In genomic region chr9:21286753-21287152, GRCm38 (mm10) we compare ENCODE assay signal across 8 mouse cellular contexts. TPM values are rescaled to one million over a fixed set of nuclear protein-coding genes. Genes with fewer than 3 reads are reported as not detected.
A peak's percentile ranks its signal among the peaks of the same experiment; 100 is the strongest.
DNase-seq lines count a peak whose midpoint lies in the region; ATAC-seq and TF ChIP-seq lines count a peak whose summit lies in the region.

No protein-coding gene starts in this region.

- peak overlapping the region; percentile 78 for H3K9ac ChIP-seq in CH12.LX (ENCODE audit: insufficient read depth, low read depth)

- peaks cover 31 to 45% of the 10 kb centered on the region in 2 experiments for H3K36me3 ChIP-seq in CH12.LX (replicated peaks in 1 of 2; ENCODE audit: control insufficient read depth in 1 of 2, insufficient read depth in 1 of 2, low read length in 1 of 2)
- H3K36me3 ChIP-seq in megakaryocyte, embryonic 14.5 days (replicated peaks; ENCODE audit: low read length), result peaks cover 56% of the 10 kb centered on the region

- H3K27ac ChIP-seq in gastrocnemius, adult 2 months, result peak overlapping the region; percentile 97; the same call in 1 of the 2 replicates
- H3K27ac ChIP-seq in CH12.LX (ENCODE audit: insufficient read depth, low read depth), result no peak overlapping the region

- H3K27me3 ChIP-seq in CH12.LX (replicated peaks), result peaks cover 4% of the 10 kb centered on the region
- no peaks in the 10 kb centered on the region for H3K27me3 ChIP-seq in megakaryocyte, embryonic 14.5 days (replicated peaks)

- no peak for TF ChIP-seq CTCF in gastrocnemius, adult 2 months (IDR thresholded peaks at IDR 0.05)
- TF ChIP-seq CTCF in CH12.LX (conservative IDR thresholded peaks at IDR 0.05 in 1 of 2, IDR thresholded peaks at IDR 0.05 in 1 of 2; ENCODE audit: low read depth in 2 of 2, low read length in 2 of 2), result no peak

- peak; percentile 2; the same call in 1 of the 2 replicates for ATAC-seq in granulocyte monocyte progenitor cell, adult 5-6 weeks (replicated peaks; ENCODE audit: poor library complexity, severe bottlenecking)

- peak overlapping the region; percentile 83 for H3K4me3 ChIP-seq in gastrocnemius, adult 2 months
- H3K4me3 ChIP-seq in CH12.LX (replicated peaks in 1 of 3; ENCODE audit: low read depth in 2 of 3, low read length in 2 of 3, poor library complexity in 1 of 3), result peak overlapping the region; percentile 78 to 89 (median 81)
- H3K4me3 ChIP-seq in megakaryocyte, embryonic 14.5 days (replicated peaks), result peak overlapping the region; percentile 96

- intact Hi-C loops in gastrocnemius, adult 2 months (cut with DNase I), result loop anchor here (1.0 kb wide), 1 partner anchor 21 kb away; the partner anchor contains the start of gene Atg4d

- TF ChIP-seq RAD21 in CH12.LX (IDR thresholded peaks at IDR 0.05; ENCODE audit: low read depth, low read length), result no peak

- peaks cover 9 to 49% of the 10 kb centered on the region in 2 experiments for H3K4me1 ChIP-seq in CH12.LX (ENCODE audit: control insufficient read depth in 1 of 2, insufficient read depth in 2 of 2)
- H3K4me1 ChIP-seq in megakaryocyte, embryonic 14.5 days, result peaks cover 56% of the 10 kb centered on the region

- H3K4me2 ChIP-seq in CH12.LX (ENCODE audit: insufficient read depth, low read depth, poor library complexity, severe bottlenecking), result peak overlapping the region; percentile 94

- H3K79me2 ChIP-seq in CH12.LX (replicated peaks; ENCODE audit: control insufficient read depth, extremely low read depth, insufficient read depth, poor library complexity, severe bottlenecking), result peaks cover 23% of the 10 kb centered on the region

- DNase-seq in gastrocnemius, adult 2 months, result no peak
- no peak for DNase-seq in gastrocnemius, postnatal 4 days (ENCODE audit: low spot score in 2 of 2)
- peak; percentile 33 for DNase-seq in CH12.LX (ENCODE audit: extremely low read depth)
- DNase-seq in right cerebral cortex, postnatal 4 days, result no peak
- no peak for DNase-seq in cerebellum, adult 18-20 months
- DNase-seq in cerebellum, postnatal 25 days, result no peak

- H3K9me3 ChIP-seq in CH12.LX (replicated peaks; ENCODE audit: low read length), result no peaks in the 10 kb centered on the region
- no peaks in the 10 kb centered on the region for H3K9me3 ChIP-seq in megakaryocyte, embryonic 14.5 days

- TF ChIP-seq EP300 in CH12.LX (IDR thresholded peaks at IDR 0.05; ENCODE audit: low read length), result no peak

- in situ Hi-C loops in CH12.LX (cut with MboI; ENCODE audit: low pct_ligation_motif_present, low pct_unique_long_range_greater_than_20kb, low sequenced_read_pairs), result no loop called here

- dilution Hi-C loops in CH12.LX (cut with MboI; ENCODE audit: extremely low pct_ligation_motif_present, extremely low pct_unique_long_range_greater_than_20kb, low sequenced_read_pairs), result no loop called here

- no peak for TF ChIP-seq POLR2A in CH12.LX (IDR thresholded peaks at IDR 0.05; ENCODE audit: low read depth, low read length)

TF ChIP-seq in CH12.LX, 34 proteins besides CTCF, POLR2A, EP300 and RAD21:
- TF ChIP-seq MEF2A (IDR thresholded peaks at IDR 0.05; ENCODE audit: borderline replicate concordance, low read depth, low read length) (no peak), USF1 (IDR thresholded peaks at IDR 0.05; ENCODE audit: low read depth, low read length) (peak; percentile 31), MXI1 (IDR thresholded peaks at IDR 0.05; ENCODE audit: low read depth, low read length) (peak; percentile 70; the same call in 1 of the 2 replicates), MAX (IDR thresholded peaks at IDR 0.05; ENCODE audit: low read length) (peak; percentile 73), USF2 (conservative IDR thresholded peaks at IDR 0.05; ENCODE audit: low read depth, low read length) (peak; percentile 25; the same call in 1 of the 2 replicates), MYC (IDR thresholded peaks at IDR 0.05; ENCODE audit: low read depth, low read length) (0 out of 2 replicates have a peak, but pooled peaks have one; percentile 68)
TF ChIP-seq in CH12.LX: peak in this region for 5.

RNA-seq across cellular contexts. Expression of gene Kri1, which starts 1.0 kb away (rescaled TPM):
- 10 to 100 TPM; 11.0 to 12.6 TPM for total RNA-seq in gastrocnemius, adult 2 months (2021)
- 10 to 100 TPM; 18.1 to 21.3 TPM for total RNA-seq in gastrocnemius, postnatal 4 days (2021)
- total RNA-seq in CH12.LX (2012; rRNA removed) (55.5 and 62.6 TPM in 2 replicates), CH12.LX (2014; rRNA removed) (28.8 and 29.0 TPM in 2 replicates)
- 57.1 and 64.9 TPM in 2 replicates for polyA plus RNA-seq in CH12.LX (2012; ENCODE audit: insufficient read length, low read depth)
- total RNA-seq in granulocyte monocyte progenitor cell, adult 5-6 weeks (2014; fragmentation: Nextera tagmentation), result 50.9 and 56.3 TPM in 2 replicates
- total RNA-seq in granulocyte monocyte progenitor cell, adult 5-6 weeks (2017), result 59.5 and 86.0 TPM in 2 replicates
- 32.6 and 47.4 TPM in 2 replicates for polyA plus RNA-seq in megakaryocyte, embryonic 14.5 days (2012; ENCODE audit: insufficient read depth, low replicate concordance)

RNA-seq across cellular contexts. Expression of gene Cdkn2d, which starts 4.5 kb away (rescaled TPM):
- total RNA-seq in gastrocnemius, adult 2 months (2021), result 1 to 10 TPM; 8.6 to 9.1 TPM
- total RNA-seq in gastrocnemius, postnatal 4 days (2021), result 10 to 100 TPM; 20.5 to 24.0 TPM
- total RNA-seq in CH12.LX (2012; rRNA removed), result 9.7 and 12.6 TPM in 2 replicates
- total RNA-seq in CH12.LX (2014; rRNA removed), result 7.1 and 7.3 TPM in 2 replicates
- 2.2 and 2.9 TPM in 2 replicates for polyA plus RNA-seq in CH12.LX (2012; ENCODE audit: insufficient read length, low read depth)
- total RNA-seq in granulocyte monocyte progenitor cell, adult 5-6 weeks (2014; fragmentation: Nextera tagmentation), result 11.0 and 12.9 TPM in 2 replicates
- total RNA-seq in granulocyte monocyte progenitor cell, adult 5-6 weeks (2017), result 15.4 and 16.7 TPM in 2 replicates
- polyA plus RNA-seq in megakaryocyte, embryonic 14.5 days (2012; ENCODE audit: insufficient read depth, low replicate concordance), result 94.7 and 248 TPM in 2 replicates

RNA-seq across cellular contexts. Expression of gene Atg4d, which starts 21.7 kb away (rescaled TPM):
- 10 to 100 TPM; 68.0 to 77.4 TPM for total RNA-seq in gastrocnemius, adult 2 months (2021)
- total RNA-seq in gastrocnemius, postnatal 4 days (2021), result 10 to 100 TPM; 28.0 to 30.0 TPM
- total RNA-seq in CH12.LX (2012; rRNA removed) (13.5 and 14.3 TPM in 2 replicates), CH12.LX (2014; rRNA removed) (10.3 and 10.9 TPM in 2 replicates)
- 7.7 and 9.4 TPM in 2 replicates for polyA plus RNA-seq in CH12.LX (2012; ENCODE audit: insufficient read length, low read depth)
- total RNA-seq in granulocyte monocyte progenitor cell, adult 5-6 weeks (2014; fragmentation: Nextera tagmentation), result 6.4 and 8.9 TPM in 2 replicates
- total RNA-seq in granulocyte monocyte progenitor cell, adult 5-6 weeks (2017), result 5.5 and 5.9 TPM in 2 replicates
- 53.1 and 67.2 TPM in 2 replicates for polyA plus RNA-seq in megakaryocyte, embryonic 14.5 days (2012; ENCODE audit: insufficient read depth, low replicate concordance)

RNA-seq across cellular contexts. Expression of gene Ap1m2, which starts 25.4 kb away (rescaled TPM):
- not detected for total RNA-seq in gastrocnemius, adult 2 months (2021)
- total RNA-seq in gastrocnemius, postnatal 4 days (2021), result not detected
- total RNA-seq in CH12.LX (2012; rRNA removed) (1.4 and 2.6 TPM in 2 replicates), CH12.LX (2014; rRNA removed) (0.51 TPM in 2 replicates)
- 0.29 and 0.51 TPM in 2 replicates for polyA plus RNA-seq in CH12.LX (2012; ENCODE audit: insufficient read length, low read depth)
- total RNA-seq in granulocyte monocyte progenitor cell, adult 5-6 weeks (2014; fragmentation: Nextera tagmentation), result 2.5 and 5.4 TPM in 2 replicates
- 0.10 and 0.43 TPM in 2 replicates for total RNA-seq in granulocyte monocyte progenitor cell, adult 5-6 weeks (2017)
- polyA plus RNA-seq in megakaryocyte, embryonic 14.5 days (2012; ENCODE audit: insufficient read depth, low replicate concordance), result not detected in 2 replicates

RNA-seq across cellular contexts. Expression of gene Slc44a2, which starts 33.7 kb away (rescaled TPM):
- 100 to 1,000 TPM; 168 to 178 TPM for total RNA-seq in gastrocnemius, adult 2 months (2021)
- 100 to 1,000 TPM; 139 to 151 TPM for total RNA-seq in gastrocnemius, postnatal 4 days (2021)
- 27.4 and 36.5 TPM in 2 replicates for total RNA-seq in CH12.LX (2012; rRNA removed)
- 22.1 and 26.1 TPM in 2 replicates for total RNA-seq in CH12.LX (2014; rRNA removed)
- polyA plus RNA-seq in CH12.LX (2012; ENCODE audit: insufficient read length, low read depth), result 52.5 and 62.9 TPM in 2 replicates
- total RNA-seq in granulocyte monocyte progenitor cell, adult 5-6 weeks (2014; fragmentation: Nextera tagmentation), result 117 and 134 TPM in 2 replicates
- total RNA-seq in granulocyte monocyte progenitor cell, adult 5-6 weeks (2017), result 83.5 and 89.1 TPM in 2 replicates
- 46.8 and 61.6 TPM in 2 replicates for polyA plus RNA-seq in megakaryocyte, embryonic 14.5 days (2012; ENCODE audit: insufficient read depth, low replicate concordance)
